Mouse (Mus musculus) T-helper 1 cell (primary cell): ENCODE data around the gene Pttg1ip.

Experiments used
- in situ Hi-C: fragments of 300-600 bp; cut with MboI, MseI; formaldehyde crosslinking; loops from one replicate; pipeline ENCODE4 v1.15.1; 2025; ENCODE audit warnings: high pct_unique_total_duplicates

The Pttg1ip gene

GRCm38 (mm10) chr10:77566651-77567050, 14.9 kb upstream of the Pttg1ip start:
- in situ Hi-C loops: loop anchor here (10.0 kb wide), 1 partner anchor 52 kb away; the partner anchor contains the start of gene Fam207a

GRCm38 (mm10) chr10:77569481-77569880, 12.0 kb upstream of the Pttg1ip start:
- in situ Hi-C loops: loop anchor here (10.0 kb wide), 1 partner anchor 55 kb away; the partner anchor contains the start of gene Fam207a

- in situ Hi-C loops: loop anchor here (10.0 kb wide), 1 partner anchor 55 kb away; the partner anchor contains the start of gene Fam207a
These were observed 11.4 kb upstream of the Pttg1ip start for GRCm38 (mm10) chr10:77569973-77570658.

GRCm38 (mm10) chr10:77572225-77572624, 9.3 kb upstream of the Pttg1ip start:
- in situ Hi-C loops: no loop called here

- in situ Hi-C loops: no loop called here
These were observed 8.4 kb upstream of the Pttg1ip start for GRCm38 (mm10) chr10:77573162-77573561.

- in situ Hi-C loops: no loop called here
These were observed 1.2 kb upstream of the Pttg1ip start for GRCm38 (mm10) chr10:77580027-77580920.

GRCm38 (mm10) chr10:77581023-77581407, 505 bp upstream of the Pttg1ip start:
- in situ Hi-C loops: no loop called here

GRCm38 (mm10) chr10:77582285-77582618, 732 bp downstream of the Pttg1ip start:
- in situ Hi-C loops: no loop called here

GRCm38 (mm10) chr10:77583795-77584422, 2.4 kb downstream of the Pttg1ip start:
- in situ Hi-C loops: no loop called here

GRCm38 (mm10) chr10:77586637-77587036, 5.1 kb downstream of the Pttg1ip start:
- in situ Hi-C loops: no loop called here

- in situ Hi-C loops: no loop called here
These were observed 5.7 kb downstream of the Pttg1ip start for GRCm38 (mm10) chr10:77587091-77587775.

GRCm38 (mm10) chr10:77588036-77588435, 6.5 kb downstream of the Pttg1ip start:
- in situ Hi-C loops: no loop called here

- in situ Hi-C loops: no loop called here
These were observed 7.6 kb downstream of the Pttg1ip start for GRCm38 (mm10) chr10:77589117-77589516.

GRCm38 (mm10) chr10:77589749-77590148, 8.2 kb downstream of the Pttg1ip start:
- in situ Hi-C loops: no loop called here

- in situ Hi-C loops: no loop called here
These were observed 9.3 kb downstream of the Pttg1ip start for GRCm38 (mm10) chr10:77590812-77591211.

- in situ Hi-C loops: no loop called here
These were observed 10.0 kb downstream of the Pttg1ip start for GRCm38 (mm10) chr10:77591546-77591945.

GRCm38 (mm10) chr10:77596060-77596459, 14.5 kb downstream of the Pttg1ip start:
- in situ Hi-C loops: no loop called here

GRCm38 (mm10) chr10:77603021-77603420, 21.5 kb downstream of the Pttg1ip start:
- in situ Hi-C loops: no loop called here

GRCm38 (mm10) chr10:77604111-77604510, 22.6 kb downstream of the Pttg1ip start:
- in situ Hi-C loops: no loop called here

GRCm38 (mm10) chr10:77604958-77605357, 23.4 kb downstream of the Pttg1ip start:
- in situ Hi-C loops: no loop called here

- in situ Hi-C loops: no loop called here
These were observed 23.8 kb downstream of the Pttg1ip start for GRCm38 (mm10) chr10:77605368-77605767.
